Mouse (Mus musculus): ENCODE results near the gene Xrn1. TPM values are rescaled to one million over a fixed set of nuclear protein-coding genes. Genes with fewer than 3 reads are reported as not detected.

Gene Xrn1
- polyA plus RNA-seq, 1 experiment from 2014 or later = 10.3 TPM

DNA sequence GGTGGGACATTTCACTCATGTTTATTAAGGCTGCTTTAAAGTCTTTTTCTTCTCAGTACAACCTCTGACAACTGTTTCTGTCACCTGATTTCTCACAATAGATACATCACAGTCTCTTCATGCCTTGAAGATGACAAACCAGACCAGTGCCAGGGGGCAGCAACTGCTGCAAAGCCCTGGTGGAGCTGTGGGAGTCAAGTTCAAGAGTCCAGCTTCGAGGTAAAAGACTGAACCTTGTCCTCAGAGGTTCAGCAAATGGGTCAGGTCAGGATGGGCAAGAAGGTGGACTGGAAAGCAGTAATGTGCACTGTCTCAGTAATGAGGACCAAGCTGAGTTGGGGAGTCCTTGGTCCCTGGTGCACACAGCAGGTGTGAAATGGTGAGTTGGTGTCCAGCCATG is 139.8 kb downstream of the Xrn1 start:
- H3K4me3 ChIP-seq = no peak overlapping the region
- H3K9me3 ChIP-seq = peaks cover 24% of the 10 kb centered on the region
- no peaks in the 10 kb centered on the region for H3K4me1 ChIP-seq
- ATAC-seq (ENCODE audit: extremely low read depth, insufficient number of reproducible peaks, low FRiP score, low TSS enrichment) = no peak
- no peaks in the 10 kb centered on the region for H3K27me3 ChIP-seq (replicated peaks)
- H3K4me2 ChIP-seq = no peak overlapping the region
- 45% methylated on average over 1 of the region's 1 CpGs for WGBS
- no peak overlapping the region for H3K27ac ChIP-seq (replicated peaks)
- no peaks in the 10 kb centered on the region for H3K36me3 ChIP-seq
- H3K9ac ChIP-seq = no peak overlapping the region

DNA sequence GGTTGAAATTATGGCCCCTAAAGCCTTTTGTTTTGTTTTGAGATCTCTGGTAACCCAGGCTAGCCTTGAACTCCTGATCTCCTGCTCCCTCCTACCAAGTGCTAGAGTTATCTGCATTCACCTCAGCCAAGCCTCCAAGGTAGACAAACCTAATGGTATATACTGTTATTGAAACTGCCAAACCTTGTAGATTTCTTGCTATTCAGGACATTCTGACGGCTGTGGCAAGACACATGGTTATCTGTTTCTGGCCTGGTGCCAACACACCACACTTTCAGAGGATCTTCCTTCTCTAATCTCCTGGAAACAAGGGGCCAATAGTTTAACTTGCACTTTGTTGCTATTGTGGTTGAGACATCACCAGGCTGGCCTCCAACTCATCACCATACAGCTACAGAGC is 140.6 kb downstream of the Xrn1 start:
- WGBS = 63% methylated on average over 1 of the region's 1 CpGs
- Histone ChIP-seq H3K27ac (replicated peaks) (no peak overlapping the region), H3K36me3 (no peaks in the 10 kb centered on the region), H3K9me3 (peaks cover 33% of the 10 kb centered on the region), H3K9ac (no peak overlapping the region), H3K4me1 (no peaks in the 10 kb centered on the region), H3K27me3 (replicated peaks) (no peaks in the 10 kb centered on the region), H3K4me3 (no peak overlapping the region), H3K4me2 (no peak overlapping the region)
- no peak for ATAC-seq (ENCODE audit: extremely low read depth, insufficient number of reproducible peaks, low FRiP score, low TSS enrichment)

DNA sequence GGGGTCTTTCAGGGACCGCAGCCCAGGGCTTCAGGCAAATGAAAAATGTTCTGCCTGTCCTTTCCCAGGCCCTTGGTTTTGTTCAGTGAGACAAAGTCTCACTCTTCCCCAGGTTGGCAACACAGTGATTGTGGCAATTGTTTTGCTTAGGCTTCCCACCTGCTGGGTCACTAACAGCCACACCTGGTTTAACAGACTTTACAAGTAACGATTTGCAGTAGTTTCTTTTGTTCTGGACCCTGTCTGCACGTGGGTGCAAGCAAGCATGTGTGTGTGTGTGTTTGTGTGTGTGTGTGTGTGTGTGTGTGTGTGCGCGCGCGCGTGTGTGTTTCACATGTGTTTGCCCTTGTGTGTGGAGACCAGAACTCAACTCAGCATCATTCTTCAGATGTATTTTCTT is 148.3 kb downstream of the Xrn1 start:
- Histone ChIP-seq H3K4me1 (no peaks in the 10 kb centered on the region), H3K9ac (no peak overlapping the region), H3K27ac (replicated peaks) (no peak overlapping the region), H3K9me3 (peaks cover 24% of the 10 kb centered on the region), H3K27me3 (replicated peaks) (no peaks in the 10 kb centered on the region), H3K4me3 (no peak overlapping the region), H3K36me3 (no peaks in the 10 kb centered on the region), H3K4me2 (no peak overlapping the region)
- 82% methylated on average over 8 of the region's 8 CpGs for whole genome bisulfite sequencing
- ATAC-seq (ENCODE audit: extremely low read depth, insufficient number of reproducible peaks, low FRiP score, low TSS enrichment) = no peak

Other genes with a start within 250 kb of the Xrn1 start
- 1.8 and 2.1 TPM in 2 replicates for gene Trpc1, start 204.4 kb upstream of the Xrn1 start, polyA plus RNA-seq (2015; fragmentation: Nextera tagmentation; extraction: Ambion mirVana)
- 1.1 and 1.6 TPM in 2 replicates for gene Pls1, start 109.4 kb upstream of the Xrn1 start, polyA plus RNA-seq (2015; fragmentation: Nextera tagmentation; extraction: Ambion mirVana)
- 9.0 TPM in 2 replicates for gene Atr, start 97.2 kb upstream of the Xrn1 start, polyA plus RNA-seq (2015; fragmentation: Nextera tagmentation; extraction: Ambion mirVana)
- gene Gk5, start 164.6 kb downstream of the Xrn1 start, polyA plus RNA-seq (2015; fragmentation: Nextera tagmentation; extraction: Ambion mirVana) = 2.8 and 3.8 TPM in 2 replicates
- 25.2 and 26.5 TPM in 2 replicates for gene Tfdp2, start 241.5 kb downstream of the Xrn1 start, polyA plus RNA-seq (2015; fragmentation: Nextera tagmentation; extraction: Ambion mirVana)